Mouse (Mus musculus) bone marrow macrophage, adult 2 months (primary cell): ENCODE data around the gene Tgm7. TPM values are rescaled to one million over a fixed set of nuclear protein-coding genes. Genes with fewer than 3 reads are reported as not detected.
"Not testable (repeated sequence)": the region's sequence is repeated elsewhere in the genome, so short reads cannot be mapped to it uniquely, and the experiment has no call there.

ENCODE experiments used
- H3K27ac ChIP-seq: 2 replicates; pipeline ENCODE4 v1.5.1; 2012; ENCODE audit warnings: low read depth, low read length; ENCODE audit not compliant: insufficient read depth
- H3K4me1 ChIP-seq: 2 replicates; pipeline ENCODE4 v1.6.1; 2012; ENCODE audit warnings: low read length; ENCODE audit not compliant: control insufficient read depth, insufficient read depth
- H3K4me3 ChIP-seq: 2 replicates; pipeline ENCODE4 v1.5.1; 2012; ENCODE audit warnings: mild to moderate bottlenecking, low read length, moderate library complexity; ENCODE audit not compliant: insufficient read depth
- CTCF ChIP-seq: IDR thresholded peaks from 2 replicates; pipeline ENCODE4 v1.5.1; 2012; ENCODE audit warnings: low read depth, mild to moderate bottlenecking, low read length, moderate library complexity
- POLR2A ChIP-seq: IDR thresholded peaks from 2 replicates; pipeline ENCODE4 v1.6.1; 2012; ENCODE audit warnings: mild to moderate bottlenecking, low read depth, low read length, borderline replicate concordance
- polyA plus RNA-seq: library from polyadenylated mRNA; stranded (reverse); fragments of >200 nt; gene quantifications from 2 replicates; pipeline ENCODE4 v1.2.4, GENCODE M21; 2012; ENCODE audit not compliant: missing spikeins, insufficient read depth, insufficient read length

Tgm7 gene
- polyA plus RNA-seq, 1 experiment = not detected

DNA sequence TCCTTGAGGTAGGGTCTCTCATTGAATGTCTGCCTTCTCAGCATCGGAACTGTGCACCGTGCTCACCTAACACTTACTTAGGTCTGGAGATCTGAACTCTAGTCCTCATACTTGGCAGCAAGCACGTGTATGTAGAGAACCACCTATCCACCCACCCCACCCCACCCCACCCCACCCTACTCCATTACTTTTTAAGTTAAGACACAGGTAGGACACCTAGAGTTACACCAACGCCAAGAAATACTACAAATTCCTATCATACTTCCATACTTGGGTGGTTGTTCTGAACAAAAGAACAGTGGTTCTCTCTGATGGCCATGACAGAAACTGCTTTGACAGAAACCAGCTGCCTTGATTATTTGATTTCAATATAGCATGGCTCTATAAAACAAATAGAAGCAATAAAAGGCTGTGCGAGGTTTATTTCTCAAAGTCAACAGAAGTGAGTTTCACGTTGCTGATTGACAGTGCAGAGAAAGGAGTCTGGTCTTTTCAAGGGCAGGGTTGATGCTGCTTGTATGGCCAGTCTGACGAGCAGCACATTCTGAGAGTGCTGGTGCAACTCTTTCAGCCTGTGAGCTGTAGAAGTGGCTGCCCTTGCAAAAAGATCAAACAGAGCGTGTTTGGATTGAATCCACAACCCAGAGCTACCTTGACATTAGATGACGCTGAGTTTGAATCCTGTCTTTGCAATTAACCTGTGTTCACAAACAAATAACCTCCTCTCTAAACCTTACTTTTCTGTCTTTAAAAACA is 19.4 kb upstream of the Tgm7 start:
- H3K27ac ChIP-seq = no peak overlapping the region
- H3K4me1 ChIP-seq = peaks cover 6% of the 10 kb centered on the region
- no peak for TF ChIP-seq POLR2A
- TF ChIP-seq CTCF = no peak
- H3K4me3 ChIP-seq = no peak overlapping the region

DNA sequence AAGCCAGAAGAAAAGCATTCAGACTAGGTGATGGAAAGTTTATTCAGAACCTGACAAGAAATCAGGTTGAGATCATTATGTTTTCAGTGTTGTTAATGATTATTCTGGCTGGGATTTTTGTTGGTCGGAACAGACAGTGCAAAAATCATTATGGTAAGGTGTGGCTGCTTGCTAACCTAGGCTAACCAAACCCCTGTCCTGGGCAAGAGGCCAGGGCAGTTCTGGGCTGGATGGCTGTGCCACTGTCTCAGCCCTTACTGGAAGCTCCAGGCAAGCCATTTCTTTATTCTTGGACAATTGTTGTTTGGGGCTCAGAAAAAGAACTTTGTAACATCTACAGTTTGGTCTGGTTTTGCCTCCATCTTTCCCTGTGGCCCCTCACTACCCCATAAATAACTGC is 17.9 kb upstream of the Tgm7 start:
- Histone ChIP-seq H3K27ac (no peak overlapping the region), H3K4me3 (no peak overlapping the region), H3K4me1 (peaks cover 6% of the 10 kb centered on the region)
- TF ChIP-seq CTCF (no peak), POLR2A (no peak)

DNA sequence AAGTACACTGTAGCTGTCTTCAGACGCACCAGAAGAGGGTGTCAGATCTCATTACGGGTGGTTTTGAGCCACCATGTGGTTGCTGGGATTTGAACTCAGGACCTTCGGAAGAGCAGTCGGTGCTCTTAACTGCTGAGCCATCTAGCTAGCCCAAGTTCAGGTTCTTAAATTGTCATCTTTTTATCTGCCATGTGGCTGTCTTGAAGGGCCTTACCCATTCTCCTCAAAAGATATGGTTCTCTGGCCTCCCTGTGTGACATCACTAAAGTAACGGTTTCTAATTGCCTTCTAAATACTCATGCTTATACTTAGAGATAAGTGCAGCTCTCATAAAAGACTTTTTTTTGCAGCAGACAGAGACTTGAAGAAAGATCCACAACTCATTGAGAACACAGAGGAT is 16.7 kb upstream of the Tgm7 start:
- H3K4me3 ChIP-seq, H3K27ac ChIP-seq, H3K4me1 ChIP-seq: not testable (repeated sequence)

DNA sequence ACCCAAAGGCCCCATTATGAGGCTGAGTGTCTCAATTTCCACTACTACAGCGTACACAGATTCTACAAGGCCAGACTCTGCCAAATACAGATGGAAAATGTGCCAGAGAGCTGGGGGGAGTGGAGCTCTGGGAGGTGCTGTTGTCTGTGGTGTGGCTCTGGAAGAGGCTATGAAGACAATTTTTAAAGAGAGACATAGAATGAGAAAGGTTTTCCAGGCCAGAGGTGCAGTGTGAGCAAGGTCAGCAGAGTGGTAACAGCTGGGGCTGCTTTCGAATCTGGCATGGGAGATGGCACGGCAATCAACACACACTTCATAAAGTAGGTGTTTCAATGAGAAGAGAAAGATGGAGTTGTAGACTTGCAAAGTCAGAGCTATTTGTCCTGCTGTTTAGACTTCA is 9.7 kb upstream of the Tgm7 start:
- H3K27ac ChIP-seq = no peak overlapping the region
- H3K4me3 ChIP-seq = no peak overlapping the region
- TF ChIP-seq POLR2A (no peak), CTCF (no peak)
- H3K4me1 ChIP-seq = 0 out of 2 replicates have a peak, but pooled peaks cover under 1% of the 10 kb centered on the region

DNA sequence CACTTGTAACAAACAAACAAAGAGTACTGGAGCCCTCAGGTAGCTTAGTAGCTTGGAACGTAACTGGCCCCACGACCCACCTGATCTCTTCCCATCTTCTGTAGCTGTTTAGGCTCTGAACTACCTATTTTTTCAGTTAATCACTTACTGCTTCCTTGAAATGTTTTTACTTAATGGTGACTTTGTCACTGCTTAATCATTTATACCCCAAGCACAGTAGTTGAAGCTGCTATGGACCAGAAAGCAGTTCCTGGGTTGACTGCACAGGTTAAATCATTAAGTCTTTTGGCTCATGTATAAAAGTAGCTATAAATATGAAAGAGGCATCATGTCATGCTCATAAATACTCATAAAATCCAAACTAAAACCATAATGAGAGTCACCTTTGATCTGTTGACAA is 5.8 kb upstream of the Tgm7 start:
- Histone ChIP-seq H3K4me3 (no peak overlapping the region), H3K27ac (no peak overlapping the region), H3K4me1 (no peaks in the 10 kb centered on the region)
- no peak for TF ChIP-seq POLR2A
- no peak for TF ChIP-seq CTCF

DNA sequence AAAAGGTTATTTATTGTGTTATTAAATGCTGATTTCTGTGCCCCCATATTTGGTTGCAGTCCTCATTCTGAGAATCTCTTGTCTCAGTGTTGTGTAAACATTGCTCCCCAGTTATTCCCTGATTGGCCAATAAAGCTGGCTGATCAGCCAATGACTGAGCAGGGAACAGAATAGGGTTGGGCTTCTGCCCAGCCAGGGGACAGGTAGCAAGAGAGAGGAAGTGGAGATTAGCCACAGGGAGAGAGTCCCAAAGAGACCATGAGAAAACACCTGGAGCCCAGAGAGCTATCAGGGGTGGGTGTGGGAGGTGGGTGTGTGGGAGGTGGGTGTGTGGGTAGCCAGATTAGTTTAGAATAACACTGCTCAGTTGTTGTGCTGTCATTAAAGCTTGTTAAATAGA is 3.7 kb downstream of the Tgm7 start:
- no peak overlapping the region for H3K4me3 ChIP-seq
- 0 out of 2 replicates have a peak, but pooled peaks cover 2% of the 10 kb centered on the region for H3K4me1 ChIP-seq
- no peak overlapping the region for H3K27ac ChIP-seq
- TF ChIP-seq POLR2A (no peak), CTCF (no peak)

DNA sequence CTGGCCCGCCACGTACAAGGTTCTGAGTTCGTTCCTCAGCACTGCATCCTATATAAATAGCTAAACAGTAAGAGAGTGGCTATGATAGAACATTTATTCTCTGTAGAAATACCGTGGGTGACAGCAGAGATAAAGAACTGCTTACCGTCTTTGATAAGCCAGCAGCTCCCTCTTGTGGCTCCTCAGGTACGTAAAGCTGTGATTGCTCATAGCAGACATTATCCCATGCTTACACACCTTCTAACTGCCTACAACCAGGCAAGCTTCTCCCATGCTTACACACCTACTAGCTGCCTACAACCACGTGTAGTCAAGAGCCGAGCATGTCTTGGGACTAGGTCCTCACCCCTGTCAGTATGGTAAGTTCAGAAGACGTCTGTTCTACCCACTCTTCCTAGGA is 7.5 kb downstream of the Tgm7 start:
- H3K4me1 ChIP-seq = 0 out of 2 replicates have a peak, but pooled peaks cover 2% of the 10 kb centered on the region
- TF ChIP-seq CTCF = no peak
- no peak overlapping the region for H3K27ac ChIP-seq
- H3K4me3 ChIP-seq = no peak overlapping the region

DNA sequence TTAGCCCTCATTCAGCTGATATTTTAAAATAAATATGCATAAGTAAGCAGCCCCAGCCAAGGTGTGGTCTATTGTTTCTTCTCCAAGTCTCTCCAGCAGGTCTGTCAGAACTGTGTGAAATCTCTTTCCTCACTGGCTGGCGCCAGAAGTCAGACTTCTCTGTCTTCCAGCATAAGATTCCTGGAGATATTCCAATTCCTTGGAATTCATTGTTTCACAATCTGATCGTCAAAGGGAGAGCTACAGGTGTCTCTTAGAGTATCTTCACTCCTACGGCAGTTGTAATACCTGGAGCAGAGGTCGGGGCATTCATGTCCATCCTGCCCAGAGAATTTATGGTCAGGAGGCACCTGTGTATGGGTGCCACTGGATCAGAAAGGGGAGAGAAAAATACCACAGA is 19.8 kb downstream of the Tgm7 start:
- no peak overlapping the region for H3K27ac ChIP-seq
- H3K4me3 ChIP-seq = no peak overlapping the region
- TF ChIP-seq CTCF (no peak), POLR2A (no peak)

DNA sequence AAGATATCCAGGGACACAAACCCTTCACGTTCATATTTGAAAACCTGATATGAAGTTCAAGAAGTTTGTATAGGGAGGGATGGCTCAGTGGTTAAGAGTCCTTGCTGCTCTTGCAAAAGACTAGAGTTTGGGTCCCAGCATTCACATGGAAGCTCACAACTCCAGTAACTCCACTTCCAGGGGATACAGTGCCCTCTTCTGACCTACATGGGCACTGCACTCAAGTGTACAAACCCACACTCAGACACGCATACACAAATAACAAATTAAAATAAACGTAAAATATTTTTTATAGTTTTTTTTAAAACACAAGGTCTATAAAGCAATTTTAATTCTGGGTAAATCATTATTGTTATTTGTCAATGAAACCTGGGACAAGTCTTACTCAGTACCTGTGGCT is 21.1 kb downstream of the Tgm7 start:
- Histone ChIP-seq H3K4me1 (peaks cover 6% of the 10 kb centered on the region), H3K27ac (no peak overlapping the region), H3K4me3 (no peak overlapping the region)
- TF ChIP-seq CTCF (no peak), POLR2A (no peak)

More for the DNA sequence above, 19.8 kb downstream of the Tgm7 start:
- peaks cover 6% of the 10 kb centered on the region for H3K4me1 ChIP-seq

DNA sequence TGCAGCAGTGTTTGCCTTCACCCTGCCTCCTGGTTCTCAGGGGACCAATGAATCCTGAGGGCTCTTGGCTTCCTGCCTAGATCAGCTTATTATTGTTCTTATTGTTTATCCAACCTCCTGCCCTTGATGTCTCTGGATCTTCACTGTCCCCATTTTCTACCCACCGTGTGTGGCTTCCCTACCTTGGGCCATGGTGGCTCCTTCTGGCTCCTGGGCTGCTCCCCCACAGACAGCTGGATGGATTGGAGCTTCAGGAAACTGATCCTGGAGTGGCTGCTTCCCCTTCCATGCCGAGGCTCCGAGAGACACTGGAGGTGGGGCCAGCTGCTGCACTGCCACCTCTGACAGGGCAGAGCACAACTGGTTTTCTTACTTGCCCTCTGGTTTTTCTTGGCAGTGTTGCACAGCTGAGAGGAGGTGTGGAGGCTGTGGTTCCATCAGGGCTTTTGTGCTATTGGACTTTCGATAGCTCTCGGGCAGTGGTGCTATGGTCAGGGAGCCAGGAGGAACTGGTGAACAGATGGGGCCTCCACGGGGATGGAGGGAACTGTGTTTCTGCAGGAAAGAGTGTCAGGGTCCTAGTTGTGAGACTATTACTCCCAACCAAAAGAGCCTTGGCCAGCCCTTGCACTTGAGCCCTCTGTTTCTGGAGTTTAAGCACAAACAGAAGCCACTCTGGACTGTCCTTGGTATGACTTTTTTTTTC is 24.0 kb downstream of the Tgm7 start, which contains the start of gene Tgm5:
Gene Tgm5, minus strand, starts transcription at position 362 of the 706 bp plus-strand sequence.
- Histone ChIP-seq H3K27ac (no peak within 1 kb of the TSS), H3K4me1 (peaks cover 9% of the 10 kb centered on the region), H3K4me3 (no peak within 1 kb of the TSS)
- TF ChIP-seq POLR2A (no peak), CTCF (no peak)

DNA sequence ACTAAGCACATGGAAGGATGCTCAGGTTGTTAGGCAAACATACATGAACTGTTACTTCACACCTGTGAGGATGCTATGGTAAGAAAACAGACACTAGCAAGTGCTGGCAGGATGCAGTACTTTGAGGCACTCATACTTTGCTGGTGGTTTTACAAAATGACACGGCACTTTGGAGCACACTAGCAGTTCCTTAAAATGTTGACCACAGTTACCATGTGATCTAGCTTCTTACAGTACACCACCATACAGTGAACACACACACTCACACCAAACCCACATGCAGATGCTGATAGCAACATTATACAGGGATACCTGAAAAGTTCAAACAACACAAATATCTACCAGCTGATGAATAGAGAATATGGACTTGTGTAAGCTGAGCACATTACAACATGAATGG is 27.0 kb downstream of the Tgm7 start:
- TF ChIP-seq POLR2A (no peak), CTCF (no peak)
- Histone ChIP-seq H3K4me3 (no peak overlapping the region), H3K4me1 (peaks cover 9% of the 10 kb centered on the region), H3K27ac (no peak overlapping the region)
